Mouse (Mus musculus): ENCODE measurements at regions not wholly inside any gene's neighbourhood (a gene's known extent, or its start where the extent isn't known, plus 50 kb on each side); places are given as distances from the start of the nearest gene placed in this dataset.

DNA sequence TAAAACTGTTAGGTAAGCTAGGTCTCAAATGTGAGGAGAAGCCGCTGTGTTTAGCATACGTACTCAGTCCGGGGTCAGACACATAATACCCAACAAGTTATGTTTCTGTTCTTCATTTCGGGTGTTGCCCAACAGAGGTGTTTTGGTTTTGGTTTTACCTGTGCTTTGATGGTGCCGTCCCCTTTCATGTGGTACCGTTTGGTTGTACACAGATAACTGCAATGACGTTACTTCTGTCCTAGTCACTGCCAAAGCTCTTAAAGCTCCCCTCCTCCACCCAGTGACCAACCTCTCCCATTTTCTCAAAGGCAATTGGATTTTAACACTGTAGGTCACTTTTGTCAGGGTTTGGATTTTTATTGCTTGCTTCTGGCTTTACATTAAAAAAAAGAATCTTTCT lies 102.1 kb upstream of the Rap1b start:
- no peak overlapping the region for H3K4me2 ChIP-seq (ENCODE audit: low read depth)
- H3K4me3 ChIP-seq (ENCODE audit: low read depth, low read length): no peak overlapping the region
- DNase-seq (ENCODE audit: low spot score) (no peak), ATAC-seq (ENCODE audit: insufficient read depth, low FRiP score, low TSS enrichment) (no peak)
- H3K27me3 ChIP-seq (ENCODE audit: control insufficient read depth, insufficient read depth, low read length): no peaks in the 10 kb centered on the region
- WGBS: 84% methylated on average over 7 of the region's 7 CpGs
- H3K9me3 ChIP-seq (ENCODE audit: control insufficient read depth, low read length): no peaks in the 10 kb centered on the region
- no peak overlapping the region for H3K9ac ChIP-seq (ENCODE audit: low read length)
- no peaks in the 10 kb centered on the region for H3K4me1 ChIP-seq (ENCODE audit: control insufficient read depth, insufficient read depth, low read length)
- no peaks in the 10 kb centered on the region for H3K36me3 ChIP-seq (ENCODE audit: control insufficient read depth, insufficient read depth, low read length)
- no peak overlapping the region for H3K27ac ChIP-seq (ENCODE audit: low read depth, low read length)

DNA sequence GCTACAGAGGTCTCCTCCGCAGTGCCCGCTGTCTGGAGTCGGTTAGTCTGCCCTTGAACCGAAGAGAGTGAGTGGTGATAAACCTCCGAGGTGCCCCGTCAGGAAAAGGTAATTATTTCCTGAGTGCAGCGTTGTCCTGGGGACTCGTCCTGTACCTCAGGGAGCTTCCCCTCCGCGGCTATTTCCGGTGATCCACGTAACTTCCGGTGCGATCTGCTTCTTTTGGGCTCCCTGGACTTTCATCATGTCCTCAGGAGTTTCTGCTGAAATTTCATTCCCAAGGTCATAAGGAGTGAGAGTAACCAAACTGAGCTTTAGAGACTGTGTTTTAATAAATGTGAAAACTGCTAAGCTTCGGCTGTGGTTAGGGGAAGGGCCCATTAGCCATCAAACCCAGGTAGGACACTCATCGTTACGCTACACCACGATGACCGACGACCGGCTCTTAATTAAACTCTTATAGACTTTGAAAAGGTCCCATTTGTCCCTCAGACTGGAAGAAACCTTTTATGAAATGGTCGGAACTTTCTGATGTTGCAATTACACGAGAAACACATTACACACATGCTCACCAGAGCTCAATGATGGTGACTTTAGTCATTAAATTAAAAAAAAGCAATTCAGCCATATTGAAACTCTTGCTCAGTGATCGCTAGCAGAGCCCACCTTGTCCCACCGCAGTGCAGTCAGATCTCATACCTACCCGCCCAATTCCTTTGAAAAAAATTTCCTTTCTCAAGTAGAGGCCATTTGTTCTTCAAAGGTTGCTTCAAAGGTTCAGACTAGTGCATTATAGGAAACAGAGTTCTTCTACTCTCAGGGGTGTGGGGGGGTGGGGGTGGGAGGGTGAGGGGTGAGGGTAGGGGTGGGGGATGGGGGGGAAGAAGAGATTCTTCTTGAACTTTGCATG lies 106.5 kb upstream of the Rap1b start:
- 75% methylated on average over 26 of the region's 26 CpGs for WGBS
- Histone ChIP-seq H3K4me1 (ENCODE audit: control insufficient read depth, insufficient read depth, low read length) (no peaks in the 10 kb centered on the region), H3K4me2 (ENCODE audit: low read depth) (no peak overlapping the region), H3K27ac (ENCODE audit: low read depth, low read length) (no peak overlapping the region), H3K9me3 (ENCODE audit: control insufficient read depth, low read length) (no peaks in the 10 kb centered on the region), H3K27me3 (ENCODE audit: control insufficient read depth, insufficient read depth, low read length) (no peaks in the 10 kb centered on the region), H3K4me3 (ENCODE audit: low read depth, low read length) (no peak overlapping the region), H3K9ac (ENCODE audit: low read length) (no peak overlapping the region), H3K36me3 (ENCODE audit: control insufficient read depth, insufficient read depth, low read length) (no peaks in the 10 kb centered on the region)
- DNase-seq (ENCODE audit: low spot score) (no peak), ATAC-seq (ENCODE audit: insufficient read depth, low FRiP score, low TSS enrichment) (no peak)

GRCm38 (mm10) chr10:117953026-117953711 lies 107.3 kb upstream of the Rap1b start:
- 27% methylated on average over 12 of the region's 12 CpGs for WGBS
- ATAC-seq (ENCODE audit: insufficient read depth, low FRiP score, low TSS enrichment) (no peak), DNase-seq (ENCODE audit: low spot score) (no peak)
- no peaks in the 10 kb centered on the region for H3K36me3 ChIP-seq (ENCODE audit: control insufficient read depth, insufficient read depth, low read length)
- H3K9me3 ChIP-seq (ENCODE audit: control insufficient read depth, low read length): no peaks in the 10 kb centered on the region
- no peaks in the 10 kb centered on the region for H3K27me3 ChIP-seq (ENCODE audit: control insufficient read depth, insufficient read depth, low read length)
- H3K4me3 ChIP-seq (ENCODE audit: low read depth, low read length): no peak overlapping the region
- H3K27ac ChIP-seq (ENCODE audit: low read depth, low read length): no peak overlapping the region
- no peak overlapping the region for H3K9ac ChIP-seq (ENCODE audit: low read length)
- no peak overlapping the region for H3K4me2 ChIP-seq (ENCODE audit: low read depth)
- H3K4me1 ChIP-seq (ENCODE audit: control insufficient read depth, insufficient read depth, low read length): no peaks in the 10 kb centered on the region

GRCm38 (mm10) chr10:117956174-117956950 lies 110.5 kb upstream of the Rap1b start:
- 81% methylated on average over 17 of the region's 17 CpGs for WGBS
- H3K4me2 ChIP-seq (ENCODE audit: low read depth): no peak overlapping the region
- H3K4me3 ChIP-seq (ENCODE audit: low read depth, low read length): no peak overlapping the region
- ATAC-seq (ENCODE audit: insufficient read depth, low FRiP score, low TSS enrichment) (no peak), DNase-seq (ENCODE audit: low spot score) (no peak)
- no peaks in the 10 kb centered on the region for H3K36me3 ChIP-seq (ENCODE audit: control insufficient read depth, insufficient read depth, low read length)
- no peaks in the 10 kb centered on the region for H3K9me3 ChIP-seq (ENCODE audit: control insufficient read depth, low read length)
- H3K27me3 ChIP-seq (ENCODE audit: control insufficient read depth, insufficient read depth, low read length): no peaks in the 10 kb centered on the region
- H3K9ac ChIP-seq (ENCODE audit: low read length): no peak overlapping the region
- no peak overlapping the region for H3K27ac ChIP-seq (ENCODE audit: low read depth, low read length)
- no peaks in the 10 kb centered on the region for H3K4me1 ChIP-seq (ENCODE audit: control insufficient read depth, insufficient read depth, low read length)

GRCm38 (mm10) chr10:117974706-117975105 lies 128.9 kb upstream of the Rap1b start:
- H3K27me3 ChIP-seq (ENCODE audit: control insufficient read depth, insufficient read depth, low read length): no peaks in the 10 kb centered on the region
- ATAC-seq (ENCODE audit: insufficient read depth, low FRiP score, low TSS enrichment) (no peak), DNase-seq (ENCODE audit: low spot score) (no peak)
- no peak overlapping the region for H3K4me2 ChIP-seq (ENCODE audit: low read depth)
- no peaks in the 10 kb centered on the region for H3K4me1 ChIP-seq (ENCODE audit: control insufficient read depth, insufficient read depth, low read length)
- H3K9me3 ChIP-seq (ENCODE audit: control insufficient read depth, low read length): no peaks in the 10 kb centered on the region
- no peak overlapping the region for H3K4me3 ChIP-seq (ENCODE audit: low read depth, low read length)
- H3K9ac ChIP-seq (ENCODE audit: low read length): no peak overlapping the region
- 72% methylated on average over 6 of the region's 6 CpGs for WGBS
- H3K27ac ChIP-seq (ENCODE audit: low read depth, low read length): no peak overlapping the region
- H3K36me3 ChIP-seq (ENCODE audit: control insufficient read depth, insufficient read depth, low read length): no peaks in the 10 kb centered on the region

DNA sequence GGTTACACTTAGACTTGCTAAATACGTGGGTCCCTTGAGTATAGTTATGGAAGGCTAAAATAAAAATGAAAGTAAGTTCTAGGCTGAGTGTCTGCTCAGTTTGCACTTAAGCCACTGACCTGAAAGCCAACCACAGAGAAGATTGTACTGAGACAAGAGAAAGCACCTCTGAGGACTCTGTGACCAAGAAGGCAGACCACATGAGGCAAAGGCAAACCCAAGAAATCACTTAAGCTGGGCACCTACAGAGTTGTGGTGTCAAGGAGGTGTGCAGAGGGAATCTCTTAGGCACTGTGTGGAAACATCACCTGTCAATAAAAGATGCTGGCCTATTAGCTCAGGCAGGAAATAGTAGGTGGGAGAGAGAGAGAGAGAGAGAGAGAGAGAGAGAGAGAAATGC lies 129.6 kb upstream of the Rap1b start:
- Histone ChIP-seq H3K36me3 (ENCODE audit: control insufficient read depth, insufficient read depth, low read length) (no peaks in the 10 kb centered on the region), H3K9me3 (ENCODE audit: control insufficient read depth, low read length) (no peaks in the 10 kb centered on the region), H3K9ac (ENCODE audit: low read length) (no peak overlapping the region), H3K27me3 (ENCODE audit: control insufficient read depth, insufficient read depth, low read length) (no peaks in the 10 kb centered on the region), H3K4me3 (ENCODE audit: low read depth, low read length) (no peak overlapping the region), H3K4me2 (ENCODE audit: low read depth) (no peak overlapping the region), H3K27ac (ENCODE audit: low read depth, low read length) (no peak overlapping the region), H3K4me1 (ENCODE audit: control insufficient read depth, insufficient read depth, low read length) (no peaks in the 10 kb centered on the region)
- DNase-seq (ENCODE audit: low spot score) (no peak), ATAC-seq (ENCODE audit: insufficient read depth, low FRiP score, low TSS enrichment) (no peak)
- 92% methylated on average over 1 of the region's 1 CpGs for WGBS

DNA sequence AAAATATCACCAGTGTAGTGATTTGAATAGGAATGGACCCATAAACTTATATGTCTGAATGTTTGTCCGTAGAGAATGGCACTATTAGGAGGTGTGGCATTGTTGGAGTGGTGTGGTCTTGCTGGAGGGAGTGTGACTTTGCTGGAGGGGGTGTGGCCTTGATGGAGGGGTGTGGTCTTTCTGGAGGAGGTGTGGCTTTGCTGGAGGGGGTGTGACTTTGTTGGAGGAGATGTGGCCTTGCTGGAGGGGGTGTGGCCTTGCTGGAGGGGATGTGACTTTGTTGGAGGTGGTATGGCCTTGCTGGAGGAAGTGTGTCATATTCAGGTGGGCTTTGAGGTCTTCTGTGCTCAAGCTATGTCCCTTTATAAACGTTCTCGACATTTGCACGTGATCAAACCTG lies 133.3 kb upstream of the Rap1b start:
- Histone ChIP-seq H3K27ac (ENCODE audit: low read depth, low read length) (no peak overlapping the region), H3K4me3 (ENCODE audit: low read depth, low read length) (no peak overlapping the region), H3K9me3 (ENCODE audit: control insufficient read depth, low read length) (no peaks in the 10 kb centered on the region), H3K4me2 (ENCODE audit: low read depth) (no peak overlapping the region), H3K9ac (ENCODE audit: low read length) (no peak overlapping the region), H3K4me1 (ENCODE audit: control insufficient read depth, insufficient read depth, low read length) (no peaks in the 10 kb centered on the region), H3K27me3 (ENCODE audit: control insufficient read depth, insufficient read depth, low read length) (no peaks in the 10 kb centered on the region), H3K36me3 (ENCODE audit: control insufficient read depth, insufficient read depth, low read length) (no peaks in the 10 kb centered on the region)
- DNase-seq (ENCODE audit: low spot score) (no peak), ATAC-seq (ENCODE audit: insufficient read depth, low FRiP score, low TSS enrichment) (no peak)
- 82% methylated on average over 4 of the region's 4 CpGs for WGBS

DNA sequence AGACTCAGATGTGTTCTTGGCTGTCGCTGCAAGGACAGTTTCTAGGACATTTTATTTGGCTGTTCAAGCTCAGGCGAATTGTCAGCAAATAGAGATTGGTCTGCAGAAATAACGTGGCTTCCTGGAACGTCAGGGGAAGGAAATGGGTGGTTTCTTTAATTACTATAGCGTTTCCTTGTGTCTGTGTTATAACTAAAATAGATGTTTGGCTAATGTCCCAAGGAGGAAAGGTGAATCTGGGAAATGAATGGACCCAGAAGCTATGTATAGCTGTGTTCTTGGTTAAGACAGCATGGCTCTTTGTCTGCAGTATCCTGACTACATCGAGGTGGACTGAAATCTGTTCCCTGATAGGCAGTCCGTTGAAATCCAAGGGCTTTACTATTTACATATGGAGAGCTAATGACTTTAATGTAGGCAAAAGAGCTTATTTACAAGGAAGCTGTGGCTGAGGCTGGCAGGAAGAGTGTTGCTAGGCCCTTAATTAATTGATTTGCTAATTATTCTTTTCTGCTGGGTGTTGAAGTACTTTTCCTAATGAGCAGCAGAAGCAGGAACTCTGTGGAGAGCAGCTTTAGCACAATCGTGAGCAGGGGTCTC lies 136.9 kb upstream of the Rap1b start:
- H3K27me3 ChIP-seq (ENCODE audit: control insufficient read depth, insufficient read depth, low read length): no peaks in the 10 kb centered on the region
- no peaks in the 10 kb centered on the region for H3K4me1 ChIP-seq (ENCODE audit: control insufficient read depth, insufficient read depth, low read length)
- no peak for DNase-seq (ENCODE audit: low spot score)
- WGBS: 47% methylated on average over 8 of the region's 8 CpGs
- ATAC-seq (ENCODE audit: insufficient read depth, low FRiP score, low TSS enrichment): no peak
- H3K27ac ChIP-seq (ENCODE audit: low read depth, low read length): no peak overlapping the region
- H3K4me3 ChIP-seq (ENCODE audit: low read depth, low read length): no peak overlapping the region
- H3K9me3 ChIP-seq (ENCODE audit: control insufficient read depth, low read length): no peaks in the 10 kb centered on the region
- no peak overlapping the region for H3K9ac ChIP-seq (ENCODE audit: low read length)
- no peaks in the 10 kb centered on the region for H3K36me3 ChIP-seq (ENCODE audit: control insufficient read depth, insufficient read depth, low read length)
- no peak overlapping the region for H3K4me2 ChIP-seq (ENCODE audit: low read depth)

All from neural tube, embryonic 11.5 days (tissue).